Mouse (Mus musculus) thymus, adult 2 months (tissue): ENCODE data around the gene Fcho2.

ENCODE experiments used
- CTCF ChIP-seq: fragments of 200-500 bp; IDR thresholded peaks from 2 replicates; pipeline ENCODE4 v1.5.1; 2012; ENCODE audit warnings: mild to moderate bottlenecking, control low read depth, low read length, moderate library complexity, borderline replicate concordance; ENCODE audit not compliant: control insufficient read depth, poor library complexity, insufficient read depth; ENCODE audit errors: extremely low read depth
- POLR2A ChIP-seq: fragments of 200-500 bp; IDR thresholded peaks from 2 replicates; pipeline ENCODE4 v1.6.1; 2012; ENCODE audit warnings: mild to moderate bottlenecking, low read length, control low read depth, moderate library complexity; ENCODE audit not compliant: control insufficient read depth, poor library complexity, insufficient read depth; ENCODE audit errors: extremely low read depth

DNA sequence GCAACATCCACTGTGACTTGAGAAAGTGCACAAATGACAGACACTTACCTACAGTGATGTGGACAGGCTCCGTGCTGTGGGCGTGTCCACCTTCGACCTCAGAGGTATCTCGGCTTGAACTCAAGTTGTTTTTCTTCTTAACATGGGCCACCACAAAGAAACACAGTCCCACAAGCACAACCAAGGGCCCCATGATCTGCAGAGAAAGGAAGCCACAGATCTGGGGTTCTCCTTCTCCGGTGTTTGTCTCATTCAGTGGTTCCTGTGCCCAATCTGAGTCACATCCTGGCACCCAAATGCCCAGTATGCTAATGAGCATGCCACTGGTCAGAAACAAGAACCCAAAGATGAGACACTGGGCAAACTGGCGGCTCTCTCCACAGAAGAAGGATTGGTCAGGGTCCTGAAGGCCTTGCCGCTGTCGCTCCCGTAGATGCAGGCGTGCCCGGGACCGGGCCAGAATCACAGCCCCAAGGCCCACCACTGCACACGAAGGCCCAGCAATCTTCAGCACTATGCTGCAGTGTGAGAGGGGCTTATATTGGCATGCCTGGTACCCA, 123.2 kb downstream of the Fcho2 start:
- no peak for TF ChIP-seq CTCF
- TF ChIP-seq POLR2A, result no peak
